Mouse (Mus musculus) MEL (cell line): ENCODE measurements around the gene Ccdc50. TPM values are rescaled to one million over a fixed set of nuclear protein-coding genes. Genes with fewer than 3 reads are reported as not detected.

Source experiments
- DNase-seq: peaks from one replicate; pipeline ENCODE4 v3.0.0; 2011; ENCODE audit warnings: low read depth, low spot score
- H3K27ac ChIP-seq: 2 replicates; pipeline ENCODE4 v1.5.1; 2012; ENCODE audit warnings: low read depth, mild to moderate bottlenecking, control low read depth, low read length, moderate library complexity; ENCODE audit not compliant: control insufficient read depth
- H3K27me3 ChIP-seq, 2 experiments: fragments of 150-350 bp in 1 of 2; sonication (generic) in 1 of 2; 2 replicates each; pipeline ENCODE4 v1.6.1; 2012; ENCODE audit warnings: low read length in 2 of 2, mild to moderate bottlenecking in 2 of 2, improper control_type of control experiment in 1 of 2, moderate library complexity in 1 of 2; ENCODE audit not compliant: insufficient read depth in 2 of 2, control insufficient read depth in 1 of 2
- H3K36me3 ChIP-seq, 2 experiments: 2 replicates each; pipeline ENCODE4 v1.6.1; 2012 to 2014; ENCODE audit warnings: low read length in 2 of 2, improper control_type of control experiment in 1 of 2, inconsistent platforms in 1 of 2, mild to moderate bottlenecking in 1 of 2; ENCODE audit not compliant: insufficient read depth in 2 of 2, control insufficient read depth in 1 of 2
- H3K4me1 ChIP-seq, 2 experiments: fragments of 150-350 bp in 1 of 2; sonication (generic) in 1 of 2; 2 replicates each; pipeline ENCODE4 v1.6.1; 2012; ENCODE audit warnings: low read length in 2 of 2, improper control_type of control experiment in 1 of 2, mild to moderate bottlenecking in 1 of 2; ENCODE audit not compliant: insufficient read depth in 2 of 2, control insufficient read depth in 1 of 2
- H3K4me3 ChIP-seq, 2 experiments: fragments of 150-350 bp in 1 of 2; sonication (generic) in 1 of 2; 2 replicates each; pipeline ENCODE4 v1.5.1; 2012; ENCODE audit warnings: low read depth in 2 of 2, low read length in 2 of 2, mild to moderate bottlenecking in 2 of 2, moderate library complexity in 2 of 2, control low read depth in 1 of 2, improper control_type of control experiment in 1 of 2; ENCODE audit not compliant: control insufficient read depth in 1 of 2, insufficient read depth in 1 of 2
- H3K79me2 ChIP-seq: 2 replicates; pipeline ENCODE4 v1.6.1; 2012; ENCODE audit warnings: mild to moderate bottlenecking, low read length, moderate library complexity; ENCODE audit not compliant: control insufficient read depth, poor library complexity, insufficient read depth
- H3K9ac ChIP-seq: 2 replicates; pipeline ENCODE4 v1.6.1; 2012; ENCODE audit warnings: low read depth, mild to moderate bottlenecking, control low read depth, low read length, moderate library complexity; ENCODE audit not compliant: control insufficient read depth, poor library complexity, severe bottlenecking
- H3K9me3 ChIP-seq: fragments of 150-350 bp; sonication (generic); replicated peaks from 2 replicates; pipeline ENCODE4 v1.6.1; 2012; ENCODE audit warnings: mild to moderate bottlenecking, low read length, improper control_type of control experiment, moderate library complexity; ENCODE audit not compliant: insufficient read depth
- E2F4 ChIP-seq: IDR thresholded peaks from 2 replicates; pipeline ENCODE4 v1.6.1; 2011; ENCODE audit warnings: low read depth, low read length, improper control_type of control experiment, borderline replicate concordance
- ETS1 ChIP-seq: IDR thresholded peaks from 2 replicates; pipeline ENCODE4 v1.6.1; 2012; ENCODE audit warnings: low read depth, mild to moderate bottlenecking, inconsistent platforms, low read length, improper control_type of control experiment, moderate library complexity
- GATA1 ChIP-seq: IDR thresholded peaks from 2 replicates; pipeline ENCODE4 v1.6.1; 2011; ENCODE audit warnings: low read depth, low read length, improper control_type of control experiment
- KAT2A ChIP-seq: conservative IDR thresholded peaks from 2 replicates; pipeline ENCODE4 v1.6.1; 2012; ENCODE audit warnings: low read depth, low read length, improper control_type of control experiment, inconsistent platforms
- MAFK ChIP-seq: IDR thresholded peaks from 2 replicates; pipeline ENCODE4 v1.6.1; 2011; ENCODE audit warnings: low read depth, mild to moderate bottlenecking, low read length, improper control_type of control experiment, borderline replicate concordance
- MAX ChIP-seq: IDR thresholded peaks from 2 replicates; pipeline ENCODE4 v1.6.1; 2011; ENCODE audit warnings: low read length, improper control_type of control experiment
- MXI1 ChIP-seq: IDR thresholded peaks from 2 replicates; pipeline ENCODE4 v1.6.1; 2011; ENCODE audit warnings: mild to moderate bottlenecking, low read depth, low read length, improper control_type of control experiment
- NRF1 ChIP-seq: IDR thresholded peaks from 2 replicates; pipeline ENCODE4 v1.6.1; 2014; ENCODE audit warnings: low read depth, mild to moderate bottlenecking, inconsistent platforms, low read length, improper control_type of control experiment, moderate library complexity; ENCODE audit not compliant: poor library complexity, insufficient read depth, severe bottlenecking
- POLR2AphosphoS5 ChIP-seq: IDR thresholded peaks from 2 replicates; pipeline ENCODE4 v1.6.1; 2012; ENCODE audit warnings: low read depth, borderline replicate concordance, mild to moderate bottlenecking, inconsistent platforms, low read length, moderate library complexity, mixed read lengths
- RAD21 ChIP-seq: IDR thresholded peaks from 2 replicates; pipeline ENCODE4 v1.6.1; 2011; ENCODE audit warnings: mild to moderate bottlenecking, low read depth, low read length, improper control_type of control experiment
- SIN3A ChIP-seq: IDR thresholded peaks from 2 replicates; pipeline ENCODE4 v1.6.1; 2012; ENCODE audit warnings: low read length, improper control_type of control experiment, inconsistent platforms
- SMC3 ChIP-seq: IDR thresholded peaks from 2 replicates; pipeline ENCODE4 v1.6.1; 2011; ENCODE audit warnings: low read depth, low read length, improper control_type of control experiment
- TBP ChIP-seq: IDR thresholded peaks from 2 replicates; pipeline ENCODE4 v1.8.0; 2011; ENCODE audit warnings: low read depth, low read length, improper control_type of control experiment
- UBTF ChIP-seq: IDR thresholded peaks from 2 replicates; pipeline ENCODE4 v1.6.1; 2012; ENCODE audit warnings: low read depth, mild to moderate bottlenecking, inconsistent platforms, low read length, improper control_type of control experiment, moderate library complexity, borderline replicate concordance; ENCODE audit not compliant: insufficient read depth
- USF1 ChIP-seq: IDR thresholded peaks from 2 replicates; pipeline ENCODE4 v1.6.1; 2014; ENCODE audit warnings: low read depth, mild to moderate bottlenecking, inconsistent platforms, low read length, improper control_type of control experiment, moderate library complexity
- USF2 ChIP-seq, 2 experiments: IDR thresholded peaks; 2 replicates each; pipeline ENCODE4 v1.6.1; 2011 to 2012; ENCODE audit warnings: improper control_type of control experiment in 2 of 2, low read length in 2 of 2, borderline replicate concordance in 1 of 2, inconsistent platforms in 1 of 2, low read depth in 1 of 2, mild to moderate bottlenecking in 1 of 2; ENCODE audit not compliant: insufficient read depth in 1 of 2
- ZNF384 ChIP-seq: IDR thresholded peaks from 2 replicates; pipeline ENCODE4 v1.6.1; 2012; ENCODE audit warnings: low read depth, mild to moderate bottlenecking, inconsistent platforms, low read length, improper control_type of control experiment
- polyA plus RNA-seq, 2 experiments: library from polyadenylated mRNA; stranded (reverse) in 1 of 2; unstranded in 1 of 2; fragments of >175 nt in 1 of 2; fragments of >200 nt in 1 of 2; gene quantifications; 2 replicates each; pipeline versions ENCODE4 v1.2.1 to v1.2.4; 2012; ENCODE audit warnings: low replicate concordance in 2 of 2, low read depth in 1 of 2; ENCODE audit not compliant: insufficient read length in 2 of 2, insufficient read depth in 1 of 2, missing spikeins in 1 of 2
- total RNA-seq: library from RNA; depleted of rRNA; stranded (reverse); fragments of 300-350 nt; gene quantifications from 2 replicates; pipeline ENCODE4 v1.2.3, GENCODE M21; 2012

The Ccdc50 gene
- total and polyA plus RNA-seq, 3 experiments: 15.1 to 30.6 (median 20.4) TPM

DNA sequence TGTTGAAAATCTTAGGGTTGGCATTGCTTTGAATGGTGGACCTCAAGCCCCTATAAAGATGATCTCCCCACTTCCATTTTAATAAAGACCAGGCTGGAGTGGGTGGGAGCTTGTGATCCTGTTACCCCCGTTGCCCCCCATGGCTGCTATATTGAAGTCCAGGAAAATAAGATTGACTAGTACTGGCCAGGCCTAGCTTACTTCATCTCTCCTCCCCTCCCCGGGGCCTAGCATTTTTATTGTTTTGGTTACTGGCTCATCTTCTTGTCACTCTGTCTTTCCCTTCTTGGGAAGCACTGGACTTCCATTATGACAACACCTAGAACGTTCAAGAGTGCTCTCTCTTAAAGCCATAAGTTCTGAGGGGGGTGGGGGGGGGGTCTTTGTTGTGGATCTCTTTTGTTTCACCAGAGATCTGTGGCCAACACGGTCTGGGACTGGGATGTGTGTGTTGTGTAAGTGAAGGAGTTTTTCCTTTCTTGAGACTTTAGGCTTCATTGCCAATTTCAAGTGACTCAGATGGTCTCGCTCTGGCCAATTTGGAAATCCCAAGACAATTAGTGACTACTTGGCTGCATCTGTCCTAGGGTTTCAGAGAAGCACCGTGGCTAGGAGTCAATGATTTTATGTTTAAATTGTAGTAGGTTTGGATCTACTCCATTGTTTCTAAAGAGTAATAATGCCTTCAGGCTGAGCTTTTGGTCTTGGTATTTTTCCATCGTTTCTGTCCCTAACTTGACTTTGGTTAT, 1.0 kb downstream of the Ccdc50 start:
- DNase-seq: peak; percentile 40
- Histone ChIP-seq H3K27me3 (no peaks in the 10 kb centered on the region), H3K79me2 (peaks cover 25% of the 10 kb centered on the region), H3K4me1 (peaks cover 0 to 11% of the 10 kb centered on the region in 2 experiments; a peak in 1 of 4 replicates), H3K9me3 (no peaks in the 10 kb centered on the region), H3K27ac (no peak overlapping the region; the same call in 1 of the 2 replicates), H3K9ac (peak overlapping the region; percentile 92), H3K36me3 (peaks cover 0 to 14% of the 10 kb centered on the region in 2 experiments; a peak in 3 of 4 replicates), H3K4me3 (peak overlapping the region; percentile 82 to 96)
- no peak for TF ChIP-seq E2F4

DNA sequence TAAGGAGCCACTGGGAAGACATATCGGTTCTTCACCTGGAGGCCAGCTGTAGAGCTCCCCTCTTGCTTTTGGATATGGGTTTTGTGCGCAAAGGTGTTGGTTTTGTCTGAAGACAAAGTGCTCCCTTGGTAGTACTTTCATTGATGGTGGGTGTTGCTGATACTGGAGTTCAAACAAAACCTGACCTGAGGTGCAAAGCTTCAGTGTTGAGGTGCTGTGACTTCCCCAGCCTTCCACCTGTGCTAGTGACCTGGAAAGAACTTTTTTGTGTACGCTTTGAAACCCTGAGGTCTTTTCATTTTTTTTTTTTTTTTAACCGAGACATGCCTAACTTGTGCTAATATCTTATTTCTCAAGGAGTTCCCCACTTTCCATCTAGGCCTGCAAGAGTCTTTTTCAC, 1.6 kb downstream of the Ccdc50 start:
- TF ChIP-seq GATA1 (no peak), ZNF384 (no peak), NRF1 (no peak), USF2 (IDR thresholded peaks at IDR 0.05; ENCODE audit: borderline replicate concordance in 1 of 2, insufficient read depth in 1 of 2, low read depth in 1 of 2, low read length in 2 of 2) (no peak), RAD21 (no peak), TBP (no peak), MAX (no peak), MXI1 (no peak), SIN3A (no peak), MAFK (no peak), SMC3 (no peak), UBTF (no peak), ETS1 (no peak), POLR2AphosphoS5 (no peak), KAT2A (no peak), USF1 (no peak)
- DNase-seq: no peak
- Histone ChIP-seq H3K4me3 (no peak overlapping the region), H3K9ac (no peak overlapping the region), H3K9me3 (no peaks in the 10 kb centered on the region), H3K79me2 (peaks cover 25% of the 10 kb centered on the region), H3K27me3 (no peaks in the 10 kb centered on the region), H3K36me3 (peaks cover 0 to 20% of the 10 kb centered on the region in 2 experiments; a peak in 3 of 4 replicates), H3K27ac (no peak overlapping the region), H3K4me1 (peaks cover 3 to 14% of the 10 kb centered on the region in 2 experiments; a peak in 2 of 4 replicates)
